Comparison of ENCODE assay signal across 8 mouse cellular contexts in the genomic region with DNA sequence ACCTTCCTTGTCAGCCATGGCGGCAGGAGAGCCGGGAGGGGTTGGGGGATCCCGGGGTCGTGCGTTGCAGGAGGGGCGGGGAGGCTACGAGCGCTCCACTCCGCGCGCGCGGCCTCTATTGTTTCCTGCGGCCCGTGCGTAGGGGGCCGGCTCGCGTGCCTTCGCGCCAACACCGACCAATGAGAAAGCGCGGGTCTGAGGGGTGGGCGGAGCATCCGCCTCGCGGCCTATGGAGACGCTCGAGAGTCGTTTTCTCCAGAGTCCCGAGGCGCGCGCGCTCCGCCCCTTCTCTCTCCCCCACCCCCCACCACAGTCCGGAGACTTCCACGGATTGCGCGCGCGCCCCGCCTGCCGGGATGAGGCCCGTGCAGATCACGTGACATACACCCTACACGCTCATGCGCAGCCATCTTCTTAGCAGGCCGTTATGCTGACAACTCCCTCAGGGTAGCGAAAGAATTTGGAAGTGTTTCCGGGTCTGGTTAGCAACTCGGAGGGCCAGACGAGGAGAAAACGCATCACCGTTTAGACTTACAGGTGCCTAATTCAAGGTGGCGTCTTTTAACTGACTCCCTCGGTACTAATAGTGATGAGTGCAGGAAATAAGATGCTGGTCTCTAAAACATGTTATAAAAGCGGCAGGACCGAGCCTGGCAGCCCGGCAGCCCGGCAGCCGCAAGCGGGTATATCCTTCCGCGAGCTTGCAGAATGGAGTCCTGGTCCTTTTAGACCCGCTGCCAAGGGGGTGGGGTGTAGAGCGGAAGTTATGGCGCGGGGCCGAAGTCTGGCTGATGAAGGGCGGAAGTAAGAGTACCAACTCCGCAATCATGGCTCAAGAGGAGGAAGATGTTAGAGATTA. TPM values are rescaled to one million over a fixed set of nuclear protein-coding genes. Genes with fewer than 3 reads are reported as not detected.
DNase-seq lines count a peak whose midpoint lies in the region; ATAC-seq and TF ChIP-seq lines count a peak whose summit lies in the region.

A gene (minus strand): TSS at position 155 of the 859 bp plus-strand sequence.
A gene (plus strand): TSS at position 480 of the 859 bp plus-strand sequence.

- peak within 1 kb of the TSS; percentile 91 for H3K4me2 ChIP-seq in forebrain, embryonic 12.5 days
- peak within 1 kb of the TSS; percentile 83 for H3K4me2 ChIP-seq in heart, postnatal 0 days (ENCODE audit: low read depth, low read length)
- H3K4me2 ChIP-seq in liver, embryonic 16.5 days (ENCODE audit: low read depth, low read length), result peak within 1 kb of the TSS; percentile 95
- peak within 1 kb of the TSS; percentile 83 for H3K4me2 ChIP-seq in neural tube, embryonic 13.5 days

- peak; percentile 99 for DNase-seq in c-Kit-positive CD71-positive TER-119-positive erythroid progenitor cells, embryonic 14.5 days (ENCODE audit: low spot score)
- DNase-seq in heart, postnatal 0 days (ENCODE audit: low spot score), result peak; percentile 99
- peak; percentile 98 to 99 for DNase-seq in kidney, postnatal 4 days

- TF ChIP-seq CTCF in E14TG2a.4 (conservative IDR thresholded peaks at IDR 0.05; ENCODE audit: low read length), result no peak
- peak; percentile 23; the same call in 1 of the 2 replicates for TF ChIP-seq CTCF in heart, postnatal 0 days (IDR thresholded peaks at IDR 0.05; ENCODE audit: low read depth)
- no peak for TF ChIP-seq CTCF in testis, adult 2 months (IDR thresholded peaks at IDR 0.05; ENCODE audit: control insufficient read depth, insufficient read depth, insufficient replicate concordance, low read depth, low read length)

- WGBS in forebrain, embryonic 12.5 days, result under 1% methylated on average over 70 of the region's 73 CpGs
- WGBS in heart, postnatal 0 days, result under 1% methylated on average over 66 of the region's 73 CpGs
- WGBS in liver, embryonic 16.5 days (ENCODE audit: insufficient replicate concordance), result under 1% methylated on average over 73 of the region's 73 CpGs
- WGBS in neural tube, embryonic 13.5 days, result under 1% methylated on average over 73 of the region's 73 CpGs

- H3K4me3 ChIP-seq in E14TG2a.4 (replicated peaks; ENCODE audit: low read length), result peak within 1 kb of the TSS; percentile 99
- H3K4me3 ChIP-seq in forebrain, embryonic 12.5 days (replicated peaks), result peak within 1 kb of the TSS; percentile 96
- peak within 1 kb of the TSS; percentile 83 for H3K4me3 ChIP-seq in heart, postnatal 0 days (ENCODE audit: low read depth, low read length)
- peak within 1 kb of the TSS; percentile 92 for H3K4me3 ChIP-seq in liver, embryonic 16.5 days (ENCODE audit: low read depth, low read length)
- peak within 1 kb of the TSS; percentile 95 for H3K4me3 ChIP-seq in neural tube, embryonic 13.5 days
- peak within 1 kb of the TSS; percentile 88 for H3K4me3 ChIP-seq in testis, adult 2 months (ENCODE audit: control insufficient read depth, low read depth, low read length)

- TF ChIP-seq POLR2A in testis, adult 2 months (IDR thresholded peaks at IDR 0.05; ENCODE audit: control insufficient read depth, low read depth, low read length), result peak; percentile 79

- H3K27me3 ChIP-seq in E14TG2a.4 (ENCODE audit: insufficient read depth, low read length), result no peaks in the 10 kb centered on the region
- no peaks in the 10 kb centered on the region for H3K27me3 ChIP-seq in forebrain, embryonic 12.5 days
- H3K27me3 ChIP-seq in heart, postnatal 0 days (ENCODE audit: control insufficient read depth, insufficient read depth, low read length), result no peaks in the 10 kb centered on the region
- no peaks in the 10 kb centered on the region for H3K27me3 ChIP-seq in liver, embryonic 16.5 days (ENCODE audit: control insufficient read depth, insufficient read depth, low read depth, low read length)
- no peaks in the 10 kb centered on the region for H3K27me3 ChIP-seq in neural tube, embryonic 13.5 days
- no peaks in the 10 kb centered on the region for H3K27me3 ChIP-seq in testis, adult 2 months (ENCODE audit: control insufficient read depth, insufficient read depth, low read length)

- peak within 1 kb of the TSS; percentile 88 for H3K9ac ChIP-seq in forebrain, embryonic 12.5 days
- peak within 1 kb of the TSS; percentile 94 for H3K9ac ChIP-seq in heart, postnatal 0 days (replicated peaks; ENCODE audit: low read depth, low read length)
- peak within 1 kb of the TSS; percentile 95 for H3K9ac ChIP-seq in liver, embryonic 16.5 days (ENCODE audit: low read depth, low read length)
- peak within 1 kb of the TSS; percentile 98 for H3K9ac ChIP-seq in neural tube, embryonic 13.5 days

- H3K36me3 ChIP-seq in E14TG2a.4 (ENCODE audit: insufficient read depth, low read length), result peaks cover 69% of the 10 kb centered on the region
- H3K36me3 ChIP-seq in forebrain, embryonic 12.5 days (replicated peaks), result peaks cover 29% of the 10 kb centered on the region
- H3K36me3 ChIP-seq in heart, postnatal 0 days (replicated peaks; ENCODE audit: control insufficient read depth, insufficient read depth, low read length), result peaks cover 8% of the 10 kb centered on the region; the same call in 1 of the 2 replicates
- H3K36me3 ChIP-seq in liver, embryonic 16.5 days (ENCODE audit: control insufficient read depth, insufficient read depth), result no peaks in the 10 kb centered on the region; the same call in 1 of the 2 replicates
- peaks cover 18% of the 10 kb centered on the region for H3K36me3 ChIP-seq in neural tube, embryonic 13.5 days
- H3K36me3 ChIP-seq in testis, adult 2 months (ENCODE audit: control insufficient read depth, insufficient read depth, low read length), result peaks cover 3% of the 10 kb centered on the region

- no peaks in the 10 kb centered on the region for H3K9me3 ChIP-seq in E14TG2a.4 (ENCODE audit: low read length)
- no peaks in the 10 kb centered on the region for H3K9me3 ChIP-seq in forebrain, embryonic 12.5 days
- H3K9me3 ChIP-seq in heart, postnatal 0 days (replicated peaks; ENCODE audit: control insufficient read depth, low read length), result no peaks in the 10 kb centered on the region
- no peaks in the 10 kb centered on the region for H3K9me3 ChIP-seq in liver, embryonic 16.5 days (replicated peaks; ENCODE audit: control insufficient read depth, low read length)
- no peaks in the 10 kb centered on the region for H3K9me3 ChIP-seq in neural tube, embryonic 13.5 days

- peak; percentile 99 for ATAC-seq in forebrain, embryonic 12.5 days (ENCODE audit: low FRiP score)
- peak; percentile 96 for ATAC-seq in heart, postnatal 0 days (ENCODE audit: insufficient read depth, low read depth)
- ATAC-seq in liver, embryonic 16.5 days (ENCODE audit: low read depth), result peak; percentile 88
- peak; percentile 98 for ATAC-seq in neural tube, embryonic 13.5 days (ENCODE audit: low read depth)

- H3K27ac ChIP-seq in forebrain, embryonic 12.5 days, result peak within 1 kb of the TSS; percentile 98
- peak within 1 kb of the TSS; percentile 100 for H3K27ac ChIP-seq in heart, postnatal 0 days (ENCODE audit: low read depth)
- peak within 1 kb of the TSS; percentile 99 for H3K27ac ChIP-seq in liver, embryonic 16.5 days (ENCODE audit: low read length)
- H3K27ac ChIP-seq in neural tube, embryonic 13.5 days (replicated peaks), result peak within 1 kb of the TSS; percentile 99
- peak within 1 kb of the TSS; percentile 99 for H3K27ac ChIP-seq in testis, adult 2 months (ENCODE audit: control insufficient read depth, insufficient read depth, low read depth, low read length)

- H3K4me1 ChIP-seq in E14TG2a.4 (replicated peaks; ENCODE audit: low read depth, low read length), result peaks cover 49% of the 10 kb centered on the region
- peaks cover 40% of the 10 kb centered on the region for H3K4me1 ChIP-seq in forebrain, embryonic 12.5 days
- peaks cover 27% of the 10 kb centered on the region for H3K4me1 ChIP-seq in heart, postnatal 0 days (ENCODE audit: control insufficient read depth, insufficient read depth)
- peaks cover 58% of the 10 kb centered on the region for H3K4me1 ChIP-seq in liver, embryonic 16.5 days (ENCODE audit: control insufficient read depth, low read depth, low read length)
- H3K4me1 ChIP-seq in neural tube, embryonic 13.5 days (replicated peaks), result peaks cover 48% of the 10 kb centered on the region
- H3K4me1 ChIP-seq in testis, adult 2 months (ENCODE audit: control insufficient read depth, insufficient read depth, low read length), result peaks cover 2% of the 10 kb centered on the region; the same call in 1 of the 2 replicates

- peak; percentile 80; the same call in 1 of the 2 replicates for TF ChIP-seq EP300 in heart, postnatal 0 days (IDR thresholded peaks at IDR 0.05; ENCODE audit: low read depth)

RNA-seq across cellular contexts. Expression of the first gene that starts in this region (rescaled TPM):
- 525 and 575 TPM in 2 replicates for polyA plus RNA-seq in forebrain, embryonic 12.5 days (2016; fragmentation: Nextera tagmentation; extraction: Ambion mirVana)
- total RNA-seq in heart, postnatal 0 days (2014; rRNA removed; ENCODE audit: low replicate concordance), result 97.3 and 101 TPM in 2 replicates
- 221 and 222 TPM in 2 replicates for polyA plus RNA-seq in heart, postnatal 0 days (2015; fragmentation: Nextera tagmentation; extraction: Ambion mirVana)
- 214 and 238 TPM in 2 replicates for polyA plus RNA-seq in liver, embryonic 16.5 days (2015; fragmentation: Nextera tagmentation; extraction: Ambion mirVana)
- 344 and 395 TPM in 2 replicates for polyA plus RNA-seq in neural tube, embryonic 13.5 days (2015; fragmentation: Nextera tagmentation; extraction: Ambion mirVana)
- 46.1 and 51.5 TPM in 2 replicates for polyA plus RNA-seq in testis, adult 2 months (2012; rRNA removed)

RNA-seq across cellular contexts. Expression of the second gene that starts in this region (rescaled TPM):
- polyA plus RNA-seq in forebrain, embryonic 12.5 days (2016; fragmentation: Nextera tagmentation; extraction: Ambion mirVana), result 35.2 and 36.2 TPM in 2 replicates
- 13.5 and 20.8 TPM in 2 replicates for total RNA-seq in heart, postnatal 0 days (2014; rRNA removed; ENCODE audit: low replicate concordance)
- 32.2 and 33.7 TPM in 2 replicates for polyA plus RNA-seq in heart, postnatal 0 days (2015; fragmentation: Nextera tagmentation; extraction: Ambion mirVana)
- polyA plus RNA-seq in liver, embryonic 16.5 days (2015; fragmentation: Nextera tagmentation; extraction: Ambion mirVana), result 22.5 and 23.0 TPM in 2 replicates
- polyA plus RNA-seq in neural tube, embryonic 13.5 days (2015; fragmentation: Nextera tagmentation; extraction: Ambion mirVana), result 24.9 and 28.2 TPM in 2 replicates
- 19.1 and 20.7 TPM in 2 replicates for polyA plus RNA-seq in testis, adult 2 months (2012; rRNA removed)

Comparison
In these comparisons a context has a peak if more than half of its experiments do, and no peak if none do; other contexts are left out.
1. Peak in every context shown above with its lines: DNase-seq, ATAC-seq, H3K4me3 ChIP-seq and H3K27ac ChIP-seq.